Mouse (Mus musculus) pancreas, adult 10 weeks (tissue): Measurements from ENCODE around the gene Riok1. TPM values are rescaled to one million over a fixed set of nuclear protein-coding genes. Genes with fewer than 3 reads are reported as not detected.

Source experiments
- polyA plus RNA-seq: library from polyadenylated mRNA; stranded (reverse); fragments of 350-450 nt; fragmentation: Illumina TruSeq; extraction: RNeasy Lipid Tissue Mini Kit (QIAGEN cat#74804); gene quantifications from one replicate; pipeline ENCODE4 v1.2.3, GENCODE M21; 2015; ENCODE audit warnings: low read depth, low replicate concordance; ENCODE audit not compliant: insufficient read depth

Riok1 gene
- polyA plus RNA-seq: 9.2 TPM

DNA sequence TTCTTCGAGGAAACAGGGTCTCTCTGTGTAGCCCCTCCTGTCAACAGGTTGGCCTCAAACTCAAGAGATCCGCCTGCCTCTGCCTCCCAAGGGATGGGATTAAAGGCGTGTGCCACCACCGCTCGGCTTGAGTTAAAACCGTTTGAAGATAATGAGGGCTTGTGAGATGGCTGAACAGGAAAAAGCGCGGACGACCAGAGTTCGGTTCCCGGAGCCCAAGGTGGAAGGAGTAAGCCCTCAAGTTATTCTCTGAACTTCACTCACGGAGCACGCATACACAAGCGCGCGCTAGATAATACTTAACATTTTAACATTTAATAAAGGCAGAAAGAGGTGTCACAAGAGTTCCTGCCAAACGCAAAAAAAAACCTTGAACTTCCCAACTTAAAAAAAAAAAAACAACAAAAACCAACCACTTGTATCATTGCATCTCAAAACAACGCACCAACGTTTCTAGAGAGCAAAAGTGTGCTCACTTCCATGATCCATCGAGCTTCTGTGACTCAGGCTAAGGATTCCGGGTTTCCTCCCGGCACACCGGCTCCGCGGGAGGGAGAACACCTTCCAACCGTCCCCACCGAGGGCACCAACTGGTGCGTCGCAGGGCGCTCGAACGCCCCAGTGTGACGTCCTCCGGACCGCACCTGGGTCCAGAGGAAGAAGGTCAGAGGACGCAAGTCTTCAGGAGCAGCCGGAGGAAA is at the start of gene Riok1:
TSS of gene Riok1 (plus strand) at position 653 of the 701 bp plus-strand sequence.

GRCm38 (mm10) chr13:37993704-37994404 is 42.9 kb upstream of the Riok1 start, which contains the start of gene Ssr1:
Gene Ssr1, minus strand, starts transcription at chr13:37994217.

DNA sequence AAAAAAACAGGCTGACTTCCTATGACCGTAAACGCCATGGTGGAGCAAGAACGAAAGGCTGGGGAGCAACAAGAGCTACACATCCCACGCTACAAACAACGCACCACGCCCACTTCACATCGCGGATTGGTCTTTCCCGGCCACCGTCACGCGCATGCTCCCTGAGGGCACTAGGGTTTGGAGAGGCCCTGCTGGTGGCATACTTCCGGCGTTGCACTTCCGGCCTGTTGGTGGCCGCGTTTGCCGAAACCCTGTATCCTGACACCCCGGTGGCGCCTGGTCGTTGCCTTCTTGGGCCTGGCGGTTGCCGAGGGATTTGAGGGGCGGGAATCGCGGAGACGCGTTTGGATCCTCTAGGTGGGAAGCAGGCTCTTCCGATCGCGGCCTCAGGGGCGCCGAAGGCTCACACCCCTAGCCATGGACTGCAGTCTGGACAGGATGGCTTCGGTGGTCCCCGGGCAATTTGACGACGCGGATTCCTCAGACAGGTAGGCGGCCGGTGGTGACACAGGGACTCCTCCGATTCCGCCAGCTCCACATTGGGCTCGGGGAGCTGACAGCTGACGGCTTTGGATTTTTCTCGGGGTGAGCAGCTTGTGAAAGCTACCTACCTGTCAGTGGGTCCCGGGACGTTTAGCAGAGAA is 371 bp downstream of the Riok1 start, which contains the start of gene Cage1:
TSS of gene Cage1 (minus strand) at position 26 of the 644 bp plus-strand sequence.

Other genes with a start within 250 kb of the Riok1 start
- 17.7 TPM for gene Ssr1, start 42.8 kb upstream of the Riok1 start, polyA plus RNA-seq
- not detected for gene Cage1, start 74 bp downstream of the Riok1 start, polyA plus RNA-seq
- 4.2 TPM for gene Dsp, start 114.3 kb downstream of the Riok1 start, polyA plus RNA-seq
- 9.7 TPM for gene Snrnp48, start 167.9 kb downstream of the Riok1 start, polyA plus RNA-seq